Mouse (Mus musculus): ENCODE results near the gene 2310034C09Rik.
"Not testable (repeated sequence)": the region's sequence is repeated elsewhere in the genome, so short reads cannot be mapped to it uniquely, and the experiment has no call there.

2310034C09Rik gene

GRCm38 (mm10) chr16:88758547-88758946, at the start of gene 2310034C09Rik:
TSS of gene 2310034C09Rik (plus strand) at chr16:88758847.
- DNase-seq (ENCODE audit: low read depth, low spot score): not testable (repeated sequence)

GRCm38 (mm10) chr16:88710757-88711156, 47.9 kb upstream of the 2310034C09Rik start:
- no peak for DNase-seq (ENCODE audit: low read depth, low spot score)

GRCm38 (mm10) chr16:88711245-88711644, 47.4 kb upstream of the 2310034C09Rik start:
- peak; percentile 19 for DNase-seq (ENCODE audit: low read depth, low spot score)

GRCm38 (mm10) chr16:88716549-88716948, 42.1 kb upstream of the 2310034C09Rik start:
- DNase-seq (ENCODE audit: low read depth, low spot score): no peak

- DNase-seq (ENCODE audit: low read depth, low spot score): peak; percentile 81
Observed at GRCm38 (mm10) chr16:88720031-88720430, 38.6 kb upstream of the 2310034C09Rik start.

- DNase-seq (ENCODE audit: low read depth, low spot score): no peak
Observed at GRCm38 (mm10) chr16:88728812-88729275, 29.8 kb upstream of the 2310034C09Rik start, which contains the start of gene Krtap13-1. TSS of gene Krtap13-1 (plus strand) at chr16:88728862.

DNA sequence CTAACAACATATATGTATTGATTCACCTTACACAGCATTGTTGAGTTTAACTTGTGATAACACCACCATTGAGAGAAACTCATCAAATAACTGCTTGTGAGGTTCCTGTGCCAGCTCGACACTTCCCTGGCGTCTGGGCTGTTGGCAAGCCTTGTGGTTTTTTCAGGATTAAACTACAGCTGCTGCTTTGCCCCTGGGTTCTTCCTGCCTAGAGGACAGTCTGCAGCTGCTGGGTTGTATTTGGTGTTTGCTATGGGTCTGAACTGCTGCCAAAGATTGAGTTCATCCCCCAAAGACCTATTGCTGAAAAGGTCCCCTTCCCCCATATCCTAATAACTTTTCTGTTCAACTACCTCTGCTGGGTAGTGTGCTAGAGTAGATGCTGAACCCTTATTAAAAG, 23.3 kb upstream of the 2310034C09Rik start:
- DNase-seq (ENCODE audit: low read depth, low spot score): no peak

DNA sequence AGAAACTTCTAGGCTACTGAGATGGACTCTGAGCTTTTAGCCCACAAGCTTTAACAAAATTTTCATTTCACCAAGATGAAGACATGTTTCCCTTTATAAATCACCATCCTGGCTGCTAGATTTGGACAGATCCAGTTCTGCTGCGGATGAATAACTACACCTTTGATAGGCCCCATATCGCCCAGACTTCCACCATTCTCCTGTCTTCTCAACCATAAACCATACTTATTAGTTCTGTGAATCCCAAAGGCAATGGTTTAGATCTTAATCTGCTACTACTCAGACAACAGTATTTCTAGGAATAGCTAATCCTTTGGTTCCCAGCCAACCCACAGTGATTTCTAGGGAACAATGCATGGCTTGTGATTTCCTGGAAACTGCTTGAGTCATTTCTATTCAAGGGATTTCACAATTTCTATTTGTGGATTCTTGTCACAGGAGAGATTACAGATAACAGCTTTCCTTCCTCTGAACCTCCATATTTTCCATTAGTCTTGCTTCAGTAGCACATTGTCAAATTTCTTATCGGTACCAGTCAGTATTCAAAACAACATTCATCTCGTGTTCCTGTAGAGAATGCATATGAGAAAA, 13.8 kb upstream of the 2310034C09Rik start:
- DNase-seq (ENCODE audit: low read depth, low spot score): no peak

GRCm38 (mm10) chr16:88747943-88748342, 10.7 kb upstream of the 2310034C09Rik start:
- DNase-seq (ENCODE audit: low read depth, low spot score): no peak

DNA sequence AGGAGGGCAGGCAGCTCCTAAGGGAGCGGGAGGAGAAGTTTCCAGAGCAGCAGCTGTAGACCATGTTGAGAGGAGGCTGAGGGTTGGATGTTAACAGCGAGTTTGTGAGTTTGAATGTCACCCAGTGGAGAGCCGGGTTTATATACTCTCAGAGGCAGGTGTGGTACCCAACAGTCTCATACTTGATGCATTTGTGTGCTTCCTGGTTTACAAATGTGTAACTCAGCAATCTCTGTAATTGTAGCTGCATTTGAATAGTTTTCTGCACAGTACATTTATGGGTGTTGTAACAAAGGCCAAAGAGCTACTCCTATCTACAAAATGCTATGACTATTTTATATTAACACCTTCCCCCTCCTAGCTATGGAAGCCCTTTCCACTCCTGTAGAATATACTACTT, 7.1 kb upstream of the 2310034C09Rik start, which contains the start of gene Krtap13:
Gene Krtap13 (minus strand): TSS at position 101 of the 400 bp plus-strand sequence.
- DNase-seq (ENCODE audit: low read depth, low spot score): not testable (repeated sequence)

DNA sequence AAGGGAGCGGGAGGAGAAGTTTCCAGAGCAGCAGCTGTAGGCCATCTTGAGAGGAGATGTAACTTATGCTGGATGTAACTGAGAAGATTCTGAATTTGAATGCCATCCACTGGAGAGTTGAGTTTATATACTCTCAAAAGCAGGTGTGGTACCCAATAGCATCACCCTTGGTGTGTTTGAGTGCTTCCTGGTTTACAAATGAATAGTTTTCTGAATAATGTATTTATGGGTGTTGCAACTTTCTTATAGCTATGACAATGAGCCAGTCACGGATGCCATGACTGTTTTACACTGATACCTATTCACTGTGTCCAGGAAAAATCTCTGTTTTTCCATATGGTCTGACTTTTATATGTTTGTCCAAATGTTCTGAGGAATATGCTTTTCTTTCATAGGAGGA, 15.5 kb downstream of the 2310034C09Rik start, which contains the start of gene 2310057N15Rik:
Gene 2310057N15Rik (minus strand): TSS at position 101 of the 400 bp plus-strand sequence.
- DNase-seq (ENCODE audit: low read depth, low spot score): no peak

DNA sequence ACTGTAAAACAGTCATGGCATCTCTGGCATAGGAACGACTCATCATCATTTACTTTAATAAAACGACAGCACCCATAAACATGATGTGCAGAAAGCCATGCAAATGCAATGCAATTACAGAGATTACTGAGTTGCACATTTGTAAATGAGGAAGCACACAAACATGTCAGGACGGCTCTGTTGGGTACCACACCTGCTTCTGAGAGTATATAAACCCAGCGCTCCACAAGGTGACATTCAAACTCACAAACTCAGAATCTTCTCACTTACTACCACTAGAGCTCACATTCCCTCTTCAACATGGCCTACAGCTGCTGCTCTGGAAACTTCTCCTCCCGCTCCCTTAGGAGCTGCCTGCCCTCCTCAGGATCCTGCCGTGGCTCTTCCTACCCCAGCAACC, 18.9 kb downstream of the 2310034C09Rik start, which contains the start of gene Gm5965:
Gene Gm5965 (plus strand): TSS at position 301 of the 400 bp plus-strand sequence.
- DNase-seq (ENCODE audit: low read depth, low spot score): no peak

- no peak for DNase-seq (ENCODE audit: low read depth, low spot score)
Observed at GRCm38 (mm10) chr16:88786786-88787185, 28.1 kb downstream of the 2310034C09Rik start.

Measured in ES-CJ7 (cell line).